Mouse (Mus musculus) adipose tissue, adult 10 weeks (tissue): ENCODE data around the gene Clec1a. TPM values are rescaled to one million over a fixed set of nuclear protein-coding genes. Genes with fewer than 3 reads are reported as not detected.

Source experiments
- polyA plus RNA-seq: library from polyadenylated mRNA; stranded (reverse); fragments of 350-450 nt; fragmentation: Illumina TruSeq; extraction: RNeasy Lipid Tissue Mini Kit (QIAGEN cat#74804); gene quantifications from one replicate; pipeline ENCODE4 v1.2.3, GENCODE M21; 2014; ENCODE audit warnings: low read depth, low replicate concordance

The Clec1a gene
- polyA plus RNA-seq = 2.6 TPM

DNA sequence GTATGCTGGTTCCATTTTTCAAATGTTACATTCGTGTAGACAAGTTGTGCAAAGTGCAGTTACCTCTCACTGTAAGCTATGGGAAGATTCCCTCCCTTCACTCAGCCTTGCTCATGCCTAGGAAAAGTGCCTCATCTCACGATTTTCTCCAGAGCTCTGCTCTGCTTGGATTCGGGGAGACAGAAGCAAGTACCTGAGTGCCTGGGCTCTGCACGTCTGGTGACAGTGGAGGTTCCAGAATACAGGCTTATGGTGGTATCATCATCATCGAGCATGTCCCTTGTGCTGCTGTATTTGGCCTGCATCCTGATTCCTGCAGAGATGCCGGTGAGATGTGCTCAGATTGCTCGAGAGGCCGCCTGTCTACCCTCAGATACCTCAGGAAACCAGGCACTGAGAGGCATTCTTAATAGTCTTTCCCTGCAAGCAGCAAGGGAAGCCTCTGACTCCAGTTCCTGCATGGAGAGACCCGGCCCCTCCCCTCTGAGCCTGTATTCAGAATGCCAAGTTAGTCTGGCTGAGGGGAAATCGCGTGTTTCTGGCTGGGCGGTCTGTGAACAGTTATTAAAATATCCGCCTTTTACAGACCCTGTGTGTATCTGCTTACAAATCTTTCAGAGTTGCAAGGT is at the start of gene Clec1a:
Clec1a (minus strand) TSS at position 590 of the 629 bp plus-strand sequence.

DNA sequence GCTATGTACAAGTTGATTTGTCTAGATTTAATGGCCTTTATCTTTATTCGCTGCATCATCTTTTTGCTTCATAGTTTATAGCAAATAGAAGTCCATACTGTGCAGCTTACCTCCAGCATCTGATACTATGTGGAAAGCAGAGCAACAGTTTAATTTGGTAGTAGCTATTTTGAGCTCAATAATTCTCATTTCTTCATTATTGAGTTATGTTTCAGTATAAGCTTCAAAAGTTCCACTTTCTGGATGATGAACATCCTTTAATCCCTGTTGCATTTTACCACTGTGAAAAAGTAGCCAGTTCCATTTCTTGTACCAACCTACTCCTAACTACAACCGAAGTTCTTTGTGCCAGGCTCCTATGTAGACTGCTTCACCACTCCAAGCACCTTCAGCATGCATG is 43.2 kb downstream of the Clec1a start, which contains the start of gene Clec9a:
Clec9a (plus strand) TSS at position 301 of the 400 bp plus-strand sequence.

DNA sequence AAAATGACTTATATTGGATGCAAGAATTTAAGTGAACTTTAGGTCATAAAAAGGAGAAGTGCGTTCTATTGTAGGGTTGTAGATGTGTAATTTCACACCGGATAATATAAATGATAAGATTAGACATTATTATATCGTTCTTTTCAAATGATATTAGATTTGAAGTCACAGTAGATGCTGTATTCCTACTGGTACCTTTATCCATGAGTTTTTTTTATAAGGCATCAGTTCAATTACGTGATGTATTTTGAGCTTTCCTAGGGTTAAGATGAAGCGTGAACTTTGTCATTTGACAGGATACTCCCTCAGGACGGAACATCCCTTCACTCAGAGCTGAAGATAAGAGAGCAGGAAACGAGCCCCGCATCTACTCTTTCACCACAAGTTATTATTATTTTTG is 54.8 kb downstream of the Clec1a start, which contains the start of gene Clec1b:
Clec1b (plus strand) TSS at position 301 of the 400 bp plus-strand sequence.

DNA sequence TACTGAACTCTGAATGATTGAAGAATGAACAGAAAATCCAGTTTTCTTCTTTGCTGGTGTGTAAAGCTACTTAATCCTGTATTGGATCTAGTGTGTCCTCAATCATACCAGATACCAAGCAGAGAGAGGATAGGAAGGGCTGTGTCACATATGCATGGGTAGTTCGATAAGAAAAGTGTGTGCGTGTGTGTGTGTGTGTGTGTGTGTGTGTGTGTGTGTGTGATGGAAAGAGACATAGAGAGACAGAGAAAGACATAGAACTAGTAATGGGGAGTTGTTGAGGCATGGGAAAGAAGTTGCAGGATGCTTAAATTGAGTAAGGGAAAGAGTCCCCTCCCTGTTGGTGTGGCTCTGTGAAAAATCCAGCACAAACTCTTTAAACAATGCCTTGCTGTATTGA is 66.0 kb downstream of the Clec1a start, which contains the start of gene Clec12b:
Clec12b (minus strand) TSS at position 101 of the 400 bp plus-strand sequence.

Other genes starting within 250 kb of the Clec1a start
- gene Cd69, start 176.6 kb downstream of the Clec1a start, polyA plus RNA-seq = 0.68 TPM
- gene 4922502D21Rik, start 120.2 kb downstream of the Clec1a start, polyA plus RNA-seq = 20.7 TPM
- 6.0 TPM for gene Clec12a, start 109.3 kb downstream of the Clec1a start, polyA plus RNA-seq
- gene Clec12b, start 66.1 kb downstream of the Clec1a start, polyA plus RNA-seq = 0.55 TPM
- not detected for gene Clec1b, start 54.7 kb downstream of the Clec1a start, polyA plus RNA-seq
- 2.1 TPM for gene Clec9a, start 43.1 kb downstream of the Clec1a start, polyA plus RNA-seq
- 0.38 TPM for gene Olr1, start 55.2 kb upstream of the Clec1a start, polyA plus RNA-seq
- gene Tmem52b, start 60.6 kb upstream of the Clec1a start, polyA plus RNA-seq = not detected
- 177 TPM for gene Gabarapl1, start 81.2 kb upstream of the Clec1a start, polyA plus RNA-seq
- 0.68 TPM for gene Klre1, start 125.9 kb upstream of the Clec1a start, polyA plus RNA-seq
- 2.8 TPM for gene Klrd1, start 139.8 kb upstream of the Clec1a start, polyA plus RNA-seq
- 3.0 TPM for gene Klrk1, start 171.9 kb upstream of the Clec1a start, polyA plus RNA-seq
- gene Klrc3, start 191.3 kb upstream of the Clec1a start, polyA plus RNA-seq = not detected
- 0.15 TPM for gene Klrc2, start 208.7 kb upstream of the Clec1a start, polyA plus RNA-seq
- 0.27 TPM for gene Klrc1, start 227.0 kb upstream of the Clec1a start, polyA plus RNA-seq